Mouse (Mus musculus): ENCODE measurements around the gene Zranb1. TPM values are rescaled to one million over a fixed set of nuclear protein-coding genes. Genes with fewer than 3 reads are reported as not detected.

The Zranb1 gene
- polyA plus RNA-seq, 1 experiment from 2014 or later: 8.3 TPM

DNA sequence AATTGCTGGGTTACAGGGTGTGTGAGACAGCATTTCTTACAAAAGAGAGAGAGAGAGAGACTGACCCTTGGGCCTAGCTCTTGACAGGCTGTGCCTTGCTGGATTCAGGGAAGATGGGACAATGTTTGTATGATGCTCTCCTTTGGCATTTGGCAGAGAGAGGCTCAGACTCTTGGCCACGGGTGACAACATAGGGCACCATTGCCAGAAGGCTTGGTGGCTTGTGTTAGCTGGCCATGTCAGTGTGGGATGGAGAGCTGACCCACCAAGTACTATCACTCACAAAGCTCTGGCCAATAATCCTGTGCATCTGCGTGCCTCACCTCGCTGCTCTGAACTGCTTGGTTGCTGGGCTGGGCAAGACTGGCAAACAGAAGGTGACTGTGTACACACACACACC is 79.5 kb downstream of the Zranb1 start:
- Histone ChIP-seq H3K4me3 (no peak overlapping the region), H3K9me3 (no peaks in the 10 kb centered on the region), H3K27me3 (ENCODE audit: insufficient read depth, poor library complexity, severe bottlenecking) (no peaks in the 10 kb centered on the region), H3K27ac (no peak overlapping the region), H3K36me3 (peaks cover 40% of the 10 kb centered on the region), H3K4me1 (peaks cover 69% of the 10 kb centered on the region)
- DNase-seq (ENCODE audit: low spot score): no peak
- 87% methylated on average over 3 of the region's 3 CpGs for WGBS

DNA sequence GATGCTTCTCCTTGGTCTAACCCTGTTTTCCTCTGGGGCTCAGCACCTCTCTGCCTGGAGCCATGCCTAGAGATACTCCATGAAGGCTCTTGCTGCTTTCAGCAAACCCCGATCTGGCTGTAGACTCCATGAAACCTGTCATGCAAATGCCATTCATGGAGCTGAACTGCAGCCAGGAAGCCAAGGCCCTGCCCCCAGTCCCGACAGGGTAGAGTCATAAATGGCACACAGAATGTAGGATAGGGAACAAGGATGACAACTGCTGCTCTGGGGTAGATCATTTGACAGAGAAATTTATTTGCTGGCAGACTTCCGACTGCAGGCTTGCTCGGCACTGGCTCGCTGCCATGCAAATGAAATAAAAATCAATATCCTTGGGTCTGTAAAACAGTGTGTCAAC is 80.2 kb downstream of the Zranb1 start:
- no peaks in the 10 kb centered on the region for H3K9me3 ChIP-seq
- H3K4me3 ChIP-seq: no peak overlapping the region
- no peak for DNase-seq (ENCODE audit: low spot score)
- no peaks in the 10 kb centered on the region for H3K27me3 ChIP-seq (ENCODE audit: insufficient read depth, poor library complexity, severe bottlenecking)
- peaks cover 38% of the 10 kb centered on the region for H3K36me3 ChIP-seq
- whole genome bisulfite sequencing: 66% methylated on average over 5 of the region's 5 CpGs
- peaks cover 68% of the 10 kb centered on the region for H3K4me1 ChIP-seq
- no peak overlapping the region for H3K27ac ChIP-seq

DNA sequence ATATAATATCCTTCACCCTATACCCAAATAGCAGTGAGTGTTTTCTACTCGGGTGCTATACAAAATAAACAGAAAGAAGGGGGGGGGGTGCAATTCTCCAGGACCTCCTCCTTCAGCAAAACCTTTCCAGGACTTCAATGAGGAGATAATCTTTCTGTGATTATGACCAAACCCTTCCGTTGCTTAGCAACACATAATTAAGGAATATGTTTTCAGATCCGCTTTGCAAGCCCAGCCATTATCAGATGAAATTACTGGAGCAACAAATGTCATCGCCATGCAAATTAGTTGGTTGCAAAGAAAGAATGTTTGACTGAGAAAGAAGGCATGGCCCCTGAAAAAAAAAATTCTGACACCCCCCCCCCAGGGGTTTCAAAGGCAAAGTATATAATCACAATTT is 80.7 kb downstream of the Zranb1 start:
- Histone ChIP-seq H3K4me3 (no peak overlapping the region), H3K27ac (no peak overlapping the region), H3K4me1 (peaks cover 72% of the 10 kb centered on the region), H3K36me3 (peaks cover 38% of the 10 kb centered on the region), H3K9me3 (no peaks in the 10 kb centered on the region), H3K27me3 (ENCODE audit: insufficient read depth, poor library complexity, severe bottlenecking) (no peaks in the 10 kb centered on the region)
- no peak for DNase-seq (ENCODE audit: low spot score)
- WGBS: 74% methylated on average over 4 of the region's 4 CpGs

DNA sequence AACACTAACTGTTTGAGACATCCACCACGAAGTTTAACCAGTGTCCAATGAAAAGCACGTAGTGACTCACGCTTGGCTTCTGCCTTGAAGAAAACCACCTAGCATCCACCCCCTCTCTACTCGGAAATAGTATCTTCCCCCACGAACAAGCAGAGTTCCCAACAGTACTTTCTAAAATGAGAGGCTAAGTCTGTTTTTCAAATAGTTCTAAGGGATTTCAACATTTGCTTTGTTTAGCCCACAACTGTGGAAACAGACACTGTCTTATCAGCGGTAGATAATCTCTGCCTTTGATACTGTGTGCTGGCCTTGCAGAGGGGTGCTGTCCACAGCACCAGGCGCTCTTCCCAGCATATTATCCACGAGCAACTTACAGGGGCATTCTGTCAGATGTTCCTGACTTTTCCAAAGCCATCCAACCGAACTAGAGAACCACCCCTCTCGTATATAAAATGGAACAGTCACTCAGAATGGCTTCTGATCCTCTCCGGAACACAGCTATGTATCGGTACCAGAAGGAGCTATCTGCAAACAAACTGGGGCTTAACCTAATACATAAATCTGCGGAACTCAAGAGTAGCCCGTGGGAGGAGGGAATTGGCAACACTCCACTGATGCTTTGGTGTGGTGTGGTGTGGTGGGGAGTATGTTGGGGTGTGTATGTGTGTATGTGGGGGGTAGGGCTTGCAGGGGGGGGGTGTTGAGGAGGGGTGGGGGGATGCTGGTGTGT is 81.9 kb downstream of the Zranb1 start:
- Histone ChIP-seq H3K4me3 (no peak overlapping the region), H3K27ac (no peak overlapping the region), H3K4me1 (peaks cover 64% of the 10 kb centered on the region), H3K36me3 (peaks cover 38% of the 10 kb centered on the region), H3K9me3 (no peaks in the 10 kb centered on the region), H3K27me3 (ENCODE audit: insufficient read depth, poor library complexity, severe bottlenecking) (no peaks in the 10 kb centered on the region)
- WGBS: 51% methylated on average over 14 of the region's 14 CpGs
- DNase-seq (ENCODE audit: low spot score): no peak

DNA sequence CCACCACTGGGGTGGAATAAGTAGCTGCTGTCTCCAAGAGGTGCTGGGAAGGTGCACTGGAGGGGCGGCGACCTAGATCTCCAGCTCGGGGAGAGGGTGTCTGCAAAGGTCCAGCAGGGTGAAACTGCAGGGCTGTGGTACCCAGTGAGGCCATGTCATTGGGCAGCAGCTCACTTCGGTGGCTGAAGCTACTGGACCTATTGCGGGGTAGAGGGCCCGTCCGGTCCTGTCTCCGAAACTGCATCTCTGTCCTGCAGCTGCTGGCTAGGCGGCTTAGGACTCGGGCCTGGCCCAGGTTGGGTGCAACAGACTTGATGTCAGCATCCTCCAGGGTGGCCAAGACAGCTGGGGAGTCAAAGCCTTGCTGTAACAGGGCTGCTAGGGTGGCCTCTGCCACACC is 83.0 kb downstream of the Zranb1 start:
- Histone ChIP-seq H3K27ac (no peak overlapping the region), H3K4me1 (peaks cover 56% of the 10 kb centered on the region)

DNA sequence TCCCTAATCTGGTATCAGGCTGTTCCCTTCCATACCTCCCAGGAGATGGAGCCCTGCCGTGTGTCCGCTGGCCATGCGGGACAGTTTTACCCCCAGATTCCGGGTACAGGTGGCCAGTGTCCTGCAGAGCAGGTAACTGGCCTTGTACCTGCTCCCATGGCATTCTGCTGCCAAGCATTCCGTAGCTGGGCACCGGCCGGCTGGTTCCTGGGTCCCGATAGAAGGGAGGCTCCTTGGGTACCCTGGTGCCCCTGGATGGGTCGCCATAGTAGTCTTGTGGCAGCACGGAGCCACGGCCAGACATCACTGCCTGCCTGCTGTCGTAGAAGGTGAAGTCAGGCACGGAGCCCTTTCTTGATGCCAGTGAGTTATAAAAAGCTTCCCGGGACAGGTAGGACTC is 83.7 kb downstream of the Zranb1 start:
- DNase-seq (ENCODE audit: low spot score): no peak
- no peak overlapping the region for H3K4me3 ChIP-seq
- H3K9me3 ChIP-seq: no peaks in the 10 kb centered on the region
- peaks cover 60% of the 10 kb centered on the region for H3K4me1 ChIP-seq
- peak overlapping the region; percentile 65; the same call in 1 of the 2 replicates for H3K27ac ChIP-seq
- H3K27me3 ChIP-seq (ENCODE audit: insufficient read depth, poor library complexity, severe bottlenecking): no peaks in the 10 kb centered on the region
- peaks cover 30% of the 10 kb centered on the region for H3K36me3 ChIP-seq
- WGBS: 97% methylated on average over 14 of the region's 14 CpGs

More for the DNA sequence above, 83.0 kb downstream of the Zranb1 start:
- no peaks in the 10 kb centered on the region for H3K9me3 ChIP-seq
- H3K36me3 ChIP-seq: peaks cover 37% of the 10 kb centered on the region
- no peaks in the 10 kb centered on the region for H3K27me3 ChIP-seq (ENCODE audit: insufficient read depth, poor library complexity, severe bottlenecking)
- no peak for DNase-seq (ENCODE audit: low spot score)
- 90% methylated on average over 10 of the region's 10 CpGs for WGBS
- no peak overlapping the region for H3K4me3 ChIP-seq

DNA sequence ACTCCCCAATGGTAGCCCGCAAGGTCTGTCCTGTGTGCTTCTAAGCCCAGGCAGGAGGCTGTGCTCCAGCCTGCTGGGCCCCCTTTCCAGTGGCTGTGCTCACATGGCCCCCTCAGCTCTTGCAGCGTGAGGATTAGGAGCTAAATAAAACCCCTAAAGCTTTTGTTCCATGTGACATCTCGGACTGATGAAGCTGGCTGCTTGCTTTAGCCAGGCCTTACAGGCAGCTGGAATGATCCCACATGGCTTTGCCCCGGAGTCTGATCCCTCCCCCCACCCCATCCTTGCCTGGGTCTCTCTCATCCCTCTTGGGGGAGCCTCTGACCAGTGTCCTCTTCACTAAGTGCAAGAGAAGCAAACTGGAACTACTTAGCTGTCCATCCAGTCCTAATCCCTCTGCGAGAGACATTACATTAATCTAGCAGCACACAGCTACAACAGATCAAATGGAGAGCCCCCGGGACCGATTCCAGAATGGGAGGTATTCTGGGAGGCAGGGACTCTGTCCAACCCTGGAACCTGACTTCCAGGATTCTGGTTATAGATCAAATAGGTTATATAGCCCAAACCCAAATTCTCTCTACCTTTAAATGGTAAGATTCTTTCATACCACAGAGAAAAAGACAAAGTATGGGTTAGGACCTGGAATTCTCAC is 84.6 kb downstream of the Zranb1 start:
- H3K4me1 ChIP-seq: peaks cover 69% of the 10 kb centered on the region
- 53% methylated on average over 7 of the region's 7 CpGs for WGBS
- DNase-seq (ENCODE audit: low spot score): no peak
- no peaks in the 10 kb centered on the region for H3K27me3 ChIP-seq (ENCODE audit: insufficient read depth, poor library complexity, severe bottlenecking)
- no peaks in the 10 kb centered on the region for H3K9me3 ChIP-seq
- no peak overlapping the region for H3K4me3 ChIP-seq
- peak overlapping the region; percentile 65 for H3K27ac ChIP-seq
- H3K36me3 ChIP-seq: peaks cover 21% of the 10 kb centered on the region

DNA sequence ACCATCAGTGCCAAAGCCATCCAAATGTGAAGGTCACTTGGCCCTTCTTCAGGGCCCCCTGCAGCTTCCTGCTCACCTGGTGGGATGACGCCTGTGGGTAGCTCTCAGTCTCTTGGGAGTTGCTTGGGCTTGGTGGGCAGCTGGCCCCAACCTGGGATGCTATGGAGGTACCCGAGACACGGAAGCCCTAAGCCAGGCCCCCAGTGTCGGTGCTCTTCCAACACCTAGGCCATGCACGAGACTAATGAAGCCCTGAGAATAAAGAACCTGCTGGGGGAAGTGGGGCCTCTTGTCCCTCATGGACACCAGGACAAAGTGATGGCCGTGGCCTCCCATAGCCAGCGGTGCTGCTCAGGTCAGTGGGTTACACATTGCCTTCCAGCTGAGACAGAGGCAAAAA is 88.0 kb downstream of the Zranb1 start:
- H3K27me3 ChIP-seq (ENCODE audit: insufficient read depth, poor library complexity, severe bottlenecking): no peaks in the 10 kb centered on the region
- whole genome bisulfite sequencing: 81% methylated on average over 7 of the region's 7 CpGs
- no peak overlapping the region for H3K4me3 ChIP-seq
- H3K36me3 ChIP-seq: peaks cover 11% of the 10 kb centered on the region
- H3K4me1 ChIP-seq: peaks cover 57% of the 10 kb centered on the region
- 0 out of 2 replicates have a peak overlapping the region, but pooled peaks have one; percentile 29 for H3K27ac ChIP-seq
- H3K9me3 ChIP-seq: no peaks in the 10 kb centered on the region
- DNase-seq (ENCODE audit: low spot score): no peak

DNA sequence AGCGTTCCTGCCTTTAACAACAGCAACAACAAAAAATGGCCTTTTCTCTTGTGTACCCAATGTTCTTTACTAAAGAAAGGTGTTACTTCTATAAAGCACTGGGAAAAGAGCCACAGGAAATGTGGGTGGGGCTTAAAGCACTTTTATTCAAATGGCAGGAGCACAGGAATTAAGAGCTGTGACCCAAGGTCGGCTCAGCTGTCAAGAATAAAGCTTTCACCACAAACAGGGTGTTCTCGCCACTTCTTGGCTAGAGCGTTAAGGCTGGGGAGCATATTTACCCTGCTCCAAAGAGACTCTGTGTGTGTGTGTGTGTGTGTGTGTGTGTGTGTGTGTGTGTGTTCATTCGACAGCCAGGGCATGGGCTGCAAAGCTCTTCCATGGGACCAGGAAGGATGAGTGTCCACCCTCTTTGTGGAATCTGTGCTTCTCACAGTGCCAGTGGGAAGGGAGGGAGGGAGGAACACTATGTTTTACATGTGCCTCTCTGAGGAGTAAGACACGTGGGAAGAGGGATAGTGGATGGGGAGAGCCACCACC is 88.6 kb downstream of the Zranb1 start:
- H3K27me3 ChIP-seq (ENCODE audit: insufficient read depth, poor library complexity, severe bottlenecking): no peaks in the 10 kb centered on the region
- WGBS: 57% methylated on average over 6 of the region's 6 CpGs
- DNase-seq (ENCODE audit: low spot score): no peak
- no peak overlapping the region for H3K4me3 ChIP-seq
- H3K9me3 ChIP-seq: no peaks in the 10 kb centered on the region
- peaks cover 57% of the 10 kb centered on the region for H3K4me1 ChIP-seq
- 0 out of 2 replicates have a peak overlapping the region, but pooled peaks have one; percentile 29 for H3K27ac ChIP-seq
- peaks cover 7% of the 10 kb centered on the region for H3K36me3 ChIP-seq

DNA sequence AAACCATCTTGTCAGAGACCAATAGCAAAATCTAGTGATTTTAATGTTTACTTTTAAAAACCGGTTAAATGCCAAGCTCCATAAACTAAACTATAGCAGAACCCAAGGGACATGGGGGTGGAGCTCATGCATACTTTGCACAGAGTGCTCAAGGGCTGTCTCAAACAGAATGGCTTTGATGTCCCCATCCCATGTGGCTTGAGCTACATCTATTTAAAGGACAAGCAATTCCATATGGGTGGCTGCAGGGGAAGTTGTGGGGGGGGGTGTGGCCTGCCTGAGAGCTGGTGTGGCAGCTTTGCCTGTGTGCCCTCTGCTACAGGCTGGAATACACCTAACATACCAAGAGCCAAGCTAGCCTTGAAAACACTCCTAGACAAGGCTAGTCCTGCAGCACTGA is 93.8 kb downstream of the Zranb1 start:
- WGBS: 81% methylated on average over 1 of the region's 1 CpGs
- peaks cover 5% of the 10 kb centered on the region; the same call in 1 of the 2 replicates for H3K36me3 ChIP-seq
- H3K4me3 ChIP-seq: no peak overlapping the region
- H3K9me3 ChIP-seq: no peaks in the 10 kb centered on the region
- DNase-seq (ENCODE audit: low spot score): no peak
- peaks cover 69% of the 10 kb centered on the region for H3K4me1 ChIP-seq
- H3K27ac ChIP-seq: no peak overlapping the region
- no peaks in the 10 kb centered on the region for H3K27me3 ChIP-seq (ENCODE audit: insufficient read depth, poor library complexity, severe bottlenecking)

DNA sequence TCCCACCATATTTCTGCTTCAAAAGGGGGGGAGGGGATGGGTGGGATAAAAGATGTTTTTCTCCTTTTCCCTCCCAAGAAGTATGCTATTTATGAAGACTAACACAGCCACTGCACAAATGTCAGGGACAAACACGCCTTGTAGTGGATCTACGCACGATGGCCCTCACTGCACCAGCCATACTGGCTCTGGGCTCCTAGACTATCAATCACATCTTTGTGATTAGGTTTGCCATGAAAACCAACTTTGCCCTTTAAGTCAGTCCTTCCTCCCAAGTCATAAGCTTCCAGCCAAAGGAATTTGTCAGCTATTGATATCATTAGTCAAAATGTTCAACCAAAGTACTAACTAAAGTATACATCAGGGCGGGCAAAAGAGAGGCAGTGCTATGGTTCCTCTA is 97.0 kb downstream of the Zranb1 start:
- no peaks in the 10 kb centered on the region for H3K9me3 ChIP-seq
- H3K36me3 ChIP-seq: peaks cover 6% of the 10 kb centered on the region; the same call in 1 of the 2 replicates
- peaks cover 67% of the 10 kb centered on the region for H3K4me1 ChIP-seq
- no peak overlapping the region for H3K27ac ChIP-seq
- WGBS: 90% methylated on average over 4 of the region's 4 CpGs
- H3K27me3 ChIP-seq (ENCODE audit: insufficient read depth, poor library complexity, severe bottlenecking): no peaks in the 10 kb centered on the region
- DNase-seq (ENCODE audit: low spot score): no peak
- no peak overlapping the region for H3K4me3 ChIP-seq

DNA sequence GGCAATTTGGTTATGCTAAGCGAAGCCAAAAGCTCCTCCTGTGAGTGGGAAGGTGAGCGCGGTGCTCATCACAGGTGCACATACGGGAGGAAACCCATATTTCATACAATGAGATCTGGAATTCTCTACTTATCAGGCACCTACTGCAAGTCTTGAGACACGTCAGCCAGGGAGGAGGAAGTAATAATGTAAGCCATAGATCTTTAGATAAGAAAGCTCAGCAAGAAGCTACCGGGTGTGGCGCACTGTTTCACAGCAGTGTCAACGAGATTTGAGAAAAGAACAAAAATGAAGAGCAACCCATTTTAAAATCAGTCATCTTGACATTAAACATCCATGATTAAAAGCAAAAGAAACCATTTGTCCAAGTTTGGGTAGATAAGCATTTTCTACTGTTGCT is 98.1 kb downstream of the Zranb1 start:
- Histone ChIP-seq H3K36me3 (peaks cover 5% of the 10 kb centered on the region; the same call in 1 of the 2 replicates), H3K27ac (no peak overlapping the region), H3K4me1 (peaks cover 71% of the 10 kb centered on the region), H3K4me3 (no peak overlapping the region), H3K27me3 (ENCODE audit: insufficient read depth, poor library complexity, severe bottlenecking) (no peaks in the 10 kb centered on the region), H3K9me3 (no peaks in the 10 kb centered on the region)
- no peak for DNase-seq (ENCODE audit: low spot score)
- WGBS: 81% methylated on average over 8 of the region's 8 CpGs

DNA sequence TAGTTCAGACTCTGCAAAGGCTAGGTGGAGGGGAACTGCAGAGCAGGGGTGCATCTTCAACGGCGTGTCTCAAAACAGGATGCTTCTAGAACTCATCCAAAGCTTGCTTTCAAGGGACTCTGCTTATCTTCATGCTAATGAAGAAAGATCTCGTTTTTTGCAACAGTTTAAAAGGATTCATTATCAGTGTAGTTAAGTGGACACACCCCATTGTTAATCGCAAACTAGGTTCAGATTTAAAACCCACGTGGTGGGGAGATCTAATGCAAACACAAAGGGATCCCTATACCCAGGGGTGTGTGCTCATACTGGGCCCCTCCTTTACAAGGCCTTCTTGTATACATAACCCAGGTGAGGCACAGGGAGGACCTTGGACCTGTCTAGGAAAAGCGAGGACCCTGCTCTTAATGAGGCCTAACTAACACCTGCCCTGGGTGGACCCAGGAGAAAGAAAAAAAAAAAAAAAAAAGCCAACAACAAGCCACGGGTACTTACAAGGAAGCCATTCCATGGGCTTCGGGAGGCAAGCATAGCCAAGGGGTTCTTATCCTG is 98.6 kb downstream of the Zranb1 start:
- Histone ChIP-seq H3K4me3 (no peak overlapping the region), H3K27ac (no peak overlapping the region), H3K9me3 (no peaks in the 10 kb centered on the region), H3K27me3 (ENCODE audit: insufficient read depth, poor library complexity, severe bottlenecking) (no peaks in the 10 kb centered on the region), H3K36me3 (peaks cover 2% of the 10 kb centered on the region; the same call in 1 of the 2 replicates), H3K4me1 (peaks cover 71% of the 10 kb centered on the region)
- WGBS: 63% methylated on average over 8 of the region's 8 CpGs
- DNase-seq (ENCODE audit: low spot score): no peak

All from heart, embryonic 10.5 days (tissue).